Mouse (Mus musculus): ENCODE results near the gene Unk. TPM values are rescaled to one million over a fixed set of nuclear protein-coding genes. Genes with fewer than 3 reads are reported as not detected.

The Unk gene
- total and polyA plus RNA-seq, 3 experiments: 17.2 to 80.7 (median 50.1) TPM

- peaks cover 60% of the 10 kb centered on the region for H3K4me1 ChIP-seq (ENCODE audit: insufficient read depth, low read depth, low read length)
- H3K27me3 ChIP-seq (ENCODE audit: insufficient read depth, low read length): peaks cover 48% of the 10 kb centered on the region
These were observed 27.2 kb upstream of the Unk start for GRCm38 (mm10) chr11:116002894-116003293.

GRCm38 (mm10) chr11:116004186-116004823 lies 25.8 kb upstream of the Unk start:
- DNase-seq (ENCODE audit: low spot score) (no peak), ATAC-seq (ENCODE audit: extremely low read depth, insufficient number of reproducible peaks, low FRiP score, poor library complexity, severe bottlenecking) (no peak)
- Histone ChIP-seq H3K36me3 (replicated peaks) (peaks cover 41% of the 10 kb centered on the region), H3K27me3 (ENCODE audit: insufficient read depth, low read length) (peaks cover 44% of the 10 kb centered on the region), H3K4me1 (ENCODE audit: insufficient read depth, low read depth, low read length) (peaks cover 68% of the 10 kb centered on the region), H3K9me3 (replicated peaks) (peaks cover 7% of the 10 kb centered on the region), H3K4me3 (ENCODE audit: low read depth, low read length) (peak overlapping the region; percentile 66; the same call in 1 of the 2 replicates)
- no peak for TF ChIP-seq POLR2AphosphoS5 (IDR thresholded peaks at IDR 0.05; ENCODE audit: insufficient replicate concordance, low read depth, low read length)

More at GRCm38 (mm10) chr11:116002894-116003293, 27.2 kb upstream of the Unk start:
- no peak overlapping the region for H3K4me3 ChIP-seq (ENCODE audit: low read depth, low read length)
- peaks cover 27% of the 10 kb centered on the region for H3K36me3 ChIP-seq (replicated peaks)
- peaks cover 7% of the 10 kb centered on the region for H3K9me3 ChIP-seq (replicated peaks)
- ATAC-seq (ENCODE audit: extremely low read depth, insufficient number of reproducible peaks, low FRiP score, poor library complexity, severe bottlenecking) (no peak), DNase-seq (ENCODE audit: low spot score) (no peak)
- TF ChIP-seq GATA1 (IDR thresholded peaks at IDR 0.05; ENCODE audit: borderline replicate concordance, low read length): no peak
- TF ChIP-seq TAL1 (conservative IDR thresholded peaks at IDR 0.05; ENCODE audit: low read depth, low read length): no peak

- Histone ChIP-seq H3K27me3 (ENCODE audit: insufficient read depth, low read length) (peaks cover 39% of the 10 kb centered on the region), H3K4me1 (ENCODE audit: insufficient read depth, low read depth, low read length) (peaks cover 67% of the 10 kb centered on the region), H3K36me3 (replicated peaks) (peaks cover 49% of the 10 kb centered on the region), H3K4me3 (ENCODE audit: low read depth, low read length) (peak overlapping the region; percentile 66; the same call in 1 of the 2 replicates), H3K9me3 (replicated peaks) (peaks cover 7% of the 10 kb centered on the region)
- ATAC-seq (ENCODE audit: extremely low read depth, insufficient number of reproducible peaks, low FRiP score, poor library complexity, severe bottlenecking): peak; percentile 45; the same call in 1 of the 2 replicates
- DNase-seq (ENCODE audit: low spot score): peak; percentile 57
- TF ChIP-seq CTCF (IDR thresholded peaks at IDR 0.05; ENCODE audit: low read depth, low read length) (peak; percentile 13; the same call in 1 of the 2 replicates), TAL1 (conservative IDR thresholded peaks at IDR 0.05; ENCODE audit: low read depth, low read length) (no peak)
These were observed 25.1 kb upstream of the Unk start for GRCm38 (mm10) chr11:116004840-116005700.

- DNase-seq (ENCODE audit: low spot score) (no peak), ATAC-seq (ENCODE audit: extremely low read depth, insufficient number of reproducible peaks, low FRiP score, poor library complexity, severe bottlenecking) (no peak)
- peaks cover 68% of the 10 kb centered on the region for H3K4me1 ChIP-seq (ENCODE audit: insufficient read depth, low read depth, low read length)
- peaks cover 57% of the 10 kb centered on the region for H3K36me3 ChIP-seq (replicated peaks)
- H3K27me3 ChIP-seq (ENCODE audit: insufficient read depth, low read length): peaks cover 32% of the 10 kb centered on the region
- peaks cover 7% of the 10 kb centered on the region for H3K9me3 ChIP-seq (replicated peaks)
- no peak for TF ChIP-seq TAL1 (conservative IDR thresholded peaks at IDR 0.05; ENCODE audit: low read depth, low read length)
- no peak for TF ChIP-seq CTCF (IDR thresholded peaks at IDR 0.05; ENCODE audit: low read depth, low read length)
- TF ChIP-seq POLR2AphosphoS5 (IDR thresholded peaks at IDR 0.05; ENCODE audit: insufficient replicate concordance, low read depth, low read length): no peak
- no peak for TF ChIP-seq GATA1 (IDR thresholded peaks at IDR 0.05; ENCODE audit: borderline replicate concordance, low read length)
- TF ChIP-seq GATA2 (IDR thresholded peaks at IDR 0.05; ENCODE audit: borderline replicate concordance, low read depth, low read length): no peak
- H3K4me3 ChIP-seq (ENCODE audit: low read depth, low read length): peak overlapping the region; percentile 66; the same call in 1 of the 2 replicates
These were observed 24.3 kb upstream of the Unk start for GRCm38 (mm10) chr11:116005701-116006419.

GRCm38 (mm10) chr11:116007095-116007850 lies 22.8 kb upstream of the Unk start:
- ATAC-seq (ENCODE audit: extremely low read depth, insufficient number of reproducible peaks, low FRiP score, poor library complexity, severe bottlenecking): no peak
- H3K4me3 ChIP-seq (ENCODE audit: low read depth, low read length): no peak overlapping the region; the same call in 1 of the 2 replicates
- H3K27me3 ChIP-seq (ENCODE audit: insufficient read depth, low read length): peaks cover 26% of the 10 kb centered on the region
- H3K36me3 ChIP-seq (replicated peaks): peaks cover 63% of the 10 kb centered on the region
- no peak for TF ChIP-seq CTCF (IDR thresholded peaks at IDR 0.05; ENCODE audit: low read depth, low read length)
- no peak for TF ChIP-seq TAL1 (conservative IDR thresholded peaks at IDR 0.05; ENCODE audit: low read depth, low read length)
- TF ChIP-seq GATA1 (IDR thresholded peaks at IDR 0.05; ENCODE audit: borderline replicate concordance, low read length): no peak
- no peak for TF ChIP-seq GATA2 (IDR thresholded peaks at IDR 0.05; ENCODE audit: borderline replicate concordance, low read depth, low read length)
- no peak for TF ChIP-seq POLR2AphosphoS5 (IDR thresholded peaks at IDR 0.05; ENCODE audit: insufficient replicate concordance, low read depth, low read length)
- DNase-seq (ENCODE audit: low spot score): no peak
- peaks cover 7% of the 10 kb centered on the region for H3K9me3 ChIP-seq (replicated peaks)
- H3K4me1 ChIP-seq (ENCODE audit: insufficient read depth, low read depth, low read length): peaks cover 81% of the 10 kb centered on the region

GRCm38 (mm10) chr11:116008411-116008810 lies 21.7 kb upstream of the Unk start:
- Histone ChIP-seq H3K4me1 (ENCODE audit: insufficient read depth, low read depth, low read length) (peaks cover 93% of the 10 kb centered on the region), H3K27me3 (ENCODE audit: insufficient read depth, low read length) (peaks cover 23% of the 10 kb centered on the region), H3K4me3 (ENCODE audit: low read depth, low read length) (no peak overlapping the region), H3K36me3 (replicated peaks) (peaks cover 63% of the 10 kb centered on the region), H3K9me3 (replicated peaks) (peaks cover under 1% of the 10 kb centered on the region)
- TF ChIP-seq CTCF (IDR thresholded peaks at IDR 0.05; ENCODE audit: low read depth, low read length) (no peak), GATA2 (IDR thresholded peaks at IDR 0.05; ENCODE audit: borderline replicate concordance, low read depth, low read length) (no peak), TAL1 (conservative IDR thresholded peaks at IDR 0.05; ENCODE audit: low read depth, low read length) (no peak)
- no peak for DNase-seq (ENCODE audit: low spot score)
- ATAC-seq (ENCODE audit: extremely low read depth, insufficient number of reproducible peaks, low FRiP score, poor library complexity, severe bottlenecking): no peak
